Mouse (Mus musculus): ENCODE results near the gene Pdcd6ip. TPM values are rescaled to one million over a fixed set of nuclear protein-coding genes. Genes with fewer than 3 reads are reported as not detected.

Gene Pdcd6ip
- 34.8 and 36.8 TPM in 2 replicates for polyA plus RNA-seq (2015; fragmentation: Nextera tagmentation; extraction: Ambion mirVana)

DNA sequence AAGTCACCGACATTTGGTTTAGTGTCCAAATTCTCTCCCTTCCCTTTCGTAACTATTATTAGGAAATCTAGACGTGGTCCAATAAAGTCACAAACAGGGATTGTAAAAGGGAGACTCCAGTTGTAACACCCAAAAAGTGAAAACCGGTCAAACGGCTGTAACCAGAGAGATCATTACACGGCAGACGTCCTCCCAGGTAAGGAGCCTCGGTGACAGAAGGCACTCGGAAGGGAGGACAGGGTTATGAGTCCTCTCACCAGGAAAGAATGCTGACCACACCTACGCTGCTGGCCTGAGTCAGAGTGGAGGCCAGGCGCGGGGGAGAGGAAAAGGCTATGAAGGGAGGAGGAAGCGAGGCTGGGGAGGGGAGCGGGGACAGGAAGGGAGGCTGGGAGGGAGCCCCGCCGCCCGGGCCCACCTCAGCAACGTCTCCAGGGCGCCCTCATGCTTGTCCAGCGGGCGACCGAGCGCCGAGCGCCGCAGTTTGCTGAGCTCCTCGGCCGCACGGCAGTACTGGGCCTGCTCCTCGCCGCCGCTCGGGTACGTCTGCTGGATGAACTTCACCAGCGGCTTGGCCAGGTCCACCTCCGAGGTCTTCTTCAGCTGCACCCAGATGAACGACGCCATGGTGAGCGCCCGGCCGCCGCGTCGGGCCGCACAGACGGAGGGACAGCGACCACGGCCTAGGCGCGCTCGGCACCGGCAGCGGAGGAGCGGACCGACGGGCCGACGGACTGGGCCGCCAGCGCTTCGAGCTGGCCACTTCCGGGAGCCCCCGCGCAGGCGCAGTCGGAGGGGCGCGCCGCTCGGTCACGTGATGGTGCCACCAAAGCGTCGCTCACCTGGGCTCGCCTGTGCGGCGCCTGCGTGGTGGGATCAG lies at the start of gene Pdcd6ip:
Gene Pdcd6ip (minus strand): TSS at position 779 of the 880 bp plus-strand sequence.
- peak within 1 kb of the TSS; percentile 80 for H3K27ac ChIP-seq
- H3K9ac ChIP-seq, result peak within 1 kb of the TSS; percentile 92
- no peaks in the 10 kb centered on the region for H3K27me3 ChIP-seq (replicated peaks)
- H3K4me1 ChIP-seq, result peaks cover 32% of the 10 kb centered on the region
- no peaks in the 10 kb centered on the region for H3K9me3 ChIP-seq
- H3K4me2 ChIP-seq, result peak within 1 kb of the TSS; percentile 76
- WGBS, result 2% methylated on average over 70 of the region's 77 CpGs
- peak; percentile 94 for ATAC-seq (replicated peaks)
- H3K36me3 ChIP-seq (replicated peaks), result no peaks in the 10 kb centered on the region
- H3K4me3 ChIP-seq, result peak within 1 kb of the TSS; percentile 88

DNA sequence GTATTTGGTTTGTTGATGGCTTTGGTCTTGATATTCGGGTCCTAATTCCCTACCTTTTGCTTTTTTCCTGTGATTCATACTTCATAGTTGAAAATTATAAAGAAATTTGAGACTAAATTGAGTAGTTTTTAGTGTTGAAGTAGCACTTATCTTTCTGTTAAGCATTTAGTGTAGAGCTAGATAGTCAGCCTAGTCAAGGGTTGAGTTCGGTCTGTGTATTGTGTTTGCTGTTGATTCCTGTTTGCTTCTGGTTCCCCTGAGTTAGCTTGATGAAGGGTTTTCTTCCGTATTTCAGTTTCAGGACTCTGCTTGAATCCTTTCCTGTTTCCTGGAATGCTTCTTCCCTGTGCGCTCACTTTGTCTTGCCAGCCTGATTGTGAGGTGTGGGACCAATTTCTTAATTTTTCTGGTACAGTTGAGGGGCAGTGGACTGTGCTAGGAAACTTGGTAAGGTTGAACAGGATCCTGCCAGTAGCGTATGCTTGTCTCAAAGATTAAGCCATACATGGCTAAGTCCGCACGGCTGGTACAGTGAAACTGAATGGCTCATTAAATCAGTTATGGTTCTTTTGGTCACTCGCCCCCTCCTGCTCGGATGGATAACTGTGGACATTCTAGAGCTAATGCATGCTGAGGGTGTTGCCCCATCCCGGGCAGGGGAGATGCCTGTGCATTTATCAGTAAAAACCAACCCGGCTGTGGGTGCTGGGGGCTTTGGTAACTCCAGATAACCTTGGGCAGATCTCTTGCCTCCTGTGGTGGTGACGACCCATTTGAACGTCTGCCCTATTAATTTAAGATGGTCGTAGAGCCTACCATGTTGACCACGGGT lies 48.0 kb upstream of the Pdcd6ip start:
- H3K9me3 ChIP-seq, result no peaks in the 10 kb centered on the region
- no peak overlapping the region for H3K27ac ChIP-seq
- no peak overlapping the region for H3K4me3 ChIP-seq
- H3K4me2 ChIP-seq, result no peak overlapping the region
- H3K9ac ChIP-seq, result no peak overlapping the region
- ATAC-seq (replicated peaks), result no peak
- H3K36me3 ChIP-seq (replicated peaks), result no peaks in the 10 kb centered on the region
- H3K4me1 ChIP-seq, result no peaks in the 10 kb centered on the region
- 87% methylated on average over 15 of the region's 15 CpGs for WGBS
- no peaks in the 10 kb centered on the region for H3K27me3 ChIP-seq (replicated peaks)

DNA sequence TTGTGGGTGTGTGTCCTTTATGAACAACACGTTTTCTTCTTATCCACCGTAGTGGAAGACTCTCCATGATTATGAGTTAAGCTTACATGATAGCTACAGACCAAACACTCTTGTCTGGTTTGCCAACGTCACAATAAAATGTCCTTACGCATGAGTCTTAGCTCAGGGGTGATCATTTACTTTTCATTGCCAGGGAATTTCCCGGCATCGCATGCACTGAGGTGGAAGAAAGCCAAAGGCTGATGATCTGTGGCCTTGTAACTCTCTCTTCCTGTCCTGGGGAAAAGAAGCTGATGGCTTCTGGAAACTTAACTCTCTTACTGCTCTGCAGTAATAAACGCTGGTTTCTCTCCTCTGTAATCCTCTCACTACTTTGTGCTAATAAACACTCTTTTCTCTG lies 41.3 kb upstream of the Pdcd6ip start:
- Histone ChIP-seq H3K9me3 (no peaks in the 10 kb centered on the region), H3K9ac (no peak overlapping the region), H3K27me3 (replicated peaks) (no peaks in the 10 kb centered on the region), H3K4me3 (no peak overlapping the region), H3K4me2 (no peak overlapping the region), H3K4me1 (no peaks in the 10 kb centered on the region), H3K27ac (no peak overlapping the region), H3K36me3 (replicated peaks) (no peaks in the 10 kb centered on the region)
- no peak for ATAC-seq (replicated peaks)
- whole genome bisulfite sequencing, result 82% methylated on average over 7 of the region's 7 CpGs

DNA sequence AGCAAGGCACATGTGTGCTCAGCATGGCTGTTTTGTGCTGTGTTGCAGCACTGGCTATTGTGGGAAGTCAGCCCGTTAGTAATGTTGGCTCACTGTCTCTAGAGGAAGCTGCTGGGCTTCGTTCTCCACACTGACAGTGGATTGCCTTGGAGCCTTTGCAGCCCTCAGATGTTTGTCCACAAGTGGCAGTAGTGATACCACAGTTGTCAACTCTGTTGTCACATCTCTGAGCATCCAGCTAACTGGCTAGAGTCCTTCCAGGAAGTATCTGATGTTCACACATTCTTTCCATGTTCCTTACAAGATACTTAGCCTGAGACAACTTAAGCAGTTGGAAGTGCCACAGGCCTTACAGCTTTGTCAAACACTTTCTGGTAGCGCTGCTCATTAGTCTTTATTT lies 35.2 kb upstream of the Pdcd6ip start:
- ATAC-seq (replicated peaks), result no peak
- Histone ChIP-seq H3K4me2 (no peak overlapping the region), H3K36me3 (replicated peaks) (no peaks in the 10 kb centered on the region), H3K4me3 (no peak overlapping the region), H3K4me1 (peaks cover 17% of the 10 kb centered on the region), H3K27me3 (replicated peaks) (no peaks in the 10 kb centered on the region), H3K9ac (no peak overlapping the region), H3K9me3 (no peaks in the 10 kb centered on the region), H3K27ac (no peak overlapping the region)
- WGBS, result 49% methylated on average over 3 of the region's 3 CpGs

DNA sequence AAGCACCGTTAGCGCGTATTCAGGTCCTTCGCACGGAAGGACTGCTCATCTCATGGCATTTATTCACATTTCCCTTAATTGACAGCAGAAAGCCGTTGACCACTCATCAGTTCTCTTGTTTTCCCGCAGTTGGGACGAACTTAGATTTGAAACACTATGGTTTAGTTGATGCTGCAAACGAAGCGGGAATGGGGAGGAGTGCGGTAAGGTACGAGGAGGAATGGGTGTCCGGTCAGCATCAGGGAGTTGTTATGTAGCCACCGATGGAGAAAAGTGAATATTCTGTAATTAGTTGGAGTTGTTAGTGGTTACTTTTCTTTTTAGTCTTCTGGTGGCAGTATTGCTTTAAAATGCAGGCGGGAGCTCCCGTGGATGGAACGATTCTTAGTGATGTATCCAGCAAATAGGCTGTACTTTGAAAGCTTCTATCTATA lies 34.3 kb upstream of the Pdcd6ip start:
- Histone ChIP-seq H3K27ac (no peak overlapping the region), H3K4me1 (peaks cover 17% of the 10 kb centered on the region), H3K4me2 (peak overlapping the region; percentile 99), H3K9me3 (no peaks in the 10 kb centered on the region), H3K4me3 (peak overlapping the region; percentile 99), H3K9ac (peak overlapping the region; percentile 56; the same call in 1 of the 2 replicates), H3K27me3 (replicated peaks) (no peaks in the 10 kb centered on the region), H3K36me3 (replicated peaks) (no peaks in the 10 kb centered on the region)
- WGBS, result 4% methylated on average over 17 of the region's 17 CpGs
- no peak for ATAC-seq (replicated peaks)

DNA sequence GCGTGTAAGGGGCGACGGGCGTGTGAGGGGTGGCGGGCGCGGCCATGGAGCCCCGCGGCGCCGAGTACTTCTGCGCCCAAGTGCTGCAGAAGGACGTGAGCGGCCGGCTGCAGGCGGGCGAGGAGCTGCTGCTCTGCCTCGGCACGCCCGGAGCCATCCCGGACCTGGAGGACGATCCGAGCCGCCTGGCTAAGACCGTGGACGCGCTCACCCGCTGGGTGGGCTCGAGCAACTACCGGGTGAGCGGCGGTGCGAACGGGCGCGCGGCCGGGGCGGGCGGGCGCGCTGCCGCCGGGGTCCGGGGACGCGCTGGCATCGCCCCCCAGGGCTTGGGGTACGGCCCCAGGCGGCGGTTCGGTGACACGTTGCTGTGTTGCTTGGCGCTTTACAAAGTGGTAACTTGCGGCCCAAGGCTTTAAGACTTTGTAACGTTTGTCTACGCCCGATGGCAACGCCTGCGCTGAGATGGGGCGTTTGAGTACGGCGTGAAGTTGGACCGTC lies 33.6 kb upstream of the Pdcd6ip start:
- ATAC-seq (replicated peaks), result peak; percentile 77
- under 1% methylated on average over 41 of the region's 64 CpGs for WGBS

DNA sequence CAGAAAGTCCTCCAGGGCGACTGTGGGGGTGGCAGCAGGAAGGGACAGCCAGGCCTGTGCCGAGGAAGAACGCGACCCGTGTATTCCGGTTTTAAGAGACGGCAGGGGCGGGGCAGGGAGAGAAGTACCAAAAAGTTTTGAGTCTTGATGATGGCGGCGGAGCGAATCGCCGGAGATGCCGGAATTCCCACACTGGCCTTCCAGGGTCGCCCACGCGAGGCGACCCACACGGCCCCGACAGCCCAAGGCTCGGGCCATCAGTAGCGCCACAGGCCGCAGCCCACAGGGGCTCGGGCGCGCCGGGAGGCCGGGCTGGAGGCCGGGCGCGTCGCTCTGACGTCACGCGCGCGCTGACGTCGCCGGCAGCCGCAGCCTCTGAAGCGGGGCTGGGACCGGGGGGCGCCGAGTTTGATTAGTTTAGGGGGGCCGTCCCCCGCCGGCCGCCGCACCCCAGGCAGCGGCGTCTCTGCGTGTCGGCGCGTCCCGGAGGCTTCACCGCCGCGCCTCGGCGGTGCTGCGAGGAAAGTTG lies 33.1 kb upstream of the Pdcd6ip start, which contains the start of gene Clasp2:
Gene Clasp2 (plus strand): TSS at position 366 of the 529 bp plus-strand sequence.
- peaks cover 17% of the 10 kb centered on the region for H3K4me1 ChIP-seq
- no peaks in the 10 kb centered on the region for H3K9me3 ChIP-seq
- WGBS, result 0% methylated on average over 63 of the region's 63 CpGs
- peak within 1 kb of the TSS; percentile 56 for H3K9ac ChIP-seq
- peak within 1 kb of the TSS; percentile 99 for H3K4me3 ChIP-seq
- peak within 1 kb of the TSS; percentile 99 for H3K4me2 ChIP-seq
- no peaks in the 10 kb centered on the region for H3K36me3 ChIP-seq (replicated peaks)
- peak; percentile 96 for ATAC-seq (replicated peaks)
- H3K27me3 ChIP-seq (replicated peaks), result no peaks in the 10 kb centered on the region
- H3K27ac ChIP-seq, result peak within 1 kb of the TSS; percentile 65

More for the DNA sequence above, 33.6 kb upstream of the Pdcd6ip start:
- no peaks in the 10 kb centered on the region for H3K27me3 ChIP-seq (replicated peaks)
- peak overlapping the region; percentile 65 for H3K27ac ChIP-seq
- peak overlapping the region; percentile 99 for H3K4me3 ChIP-seq
- H3K4me1 ChIP-seq, result peaks cover 17% of the 10 kb centered on the region
- H3K4me2 ChIP-seq, result peak overlapping the region; percentile 99
- no peaks in the 10 kb centered on the region for H3K9me3 ChIP-seq
- no peaks in the 10 kb centered on the region for H3K36me3 ChIP-seq (replicated peaks)
- peak overlapping the region; percentile 56 for H3K9ac ChIP-seq

DNA sequence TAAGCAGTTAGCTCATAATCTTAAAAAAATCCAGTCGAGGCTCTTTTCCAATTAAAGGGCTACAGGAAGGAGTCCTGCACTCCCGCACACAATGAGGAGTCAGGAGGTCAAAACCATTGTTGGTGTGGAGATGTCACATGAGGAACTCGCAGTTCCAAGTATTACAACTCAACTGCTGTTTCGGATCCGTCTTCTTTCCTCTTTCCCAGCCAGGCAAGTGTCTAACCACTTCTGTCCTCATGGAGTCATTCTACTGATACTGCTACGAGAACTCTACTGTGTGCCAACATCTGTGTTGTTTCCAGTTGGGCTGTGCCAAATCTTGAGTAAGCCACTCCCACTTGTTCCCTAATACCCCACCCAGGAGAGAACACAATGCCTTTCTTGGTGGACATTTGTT lies 30.9 kb upstream of the Pdcd6ip start:
- no peaks in the 10 kb centered on the region for H3K36me3 ChIP-seq (replicated peaks)
- no peak overlapping the region for H3K4me3 ChIP-seq
- peaks cover 17% of the 10 kb centered on the region for H3K4me1 ChIP-seq
- WGBS, result 85% methylated on average over 6 of the region's 6 CpGs
- ATAC-seq (replicated peaks), result no peak
- H3K27me3 ChIP-seq (replicated peaks), result no peaks in the 10 kb centered on the region
- no peaks in the 10 kb centered on the region for H3K9me3 ChIP-seq
- H3K27ac ChIP-seq, result no peak overlapping the region
- no peak overlapping the region for H3K4me2 ChIP-seq
- H3K9ac ChIP-seq, result no peak overlapping the region

DNA sequence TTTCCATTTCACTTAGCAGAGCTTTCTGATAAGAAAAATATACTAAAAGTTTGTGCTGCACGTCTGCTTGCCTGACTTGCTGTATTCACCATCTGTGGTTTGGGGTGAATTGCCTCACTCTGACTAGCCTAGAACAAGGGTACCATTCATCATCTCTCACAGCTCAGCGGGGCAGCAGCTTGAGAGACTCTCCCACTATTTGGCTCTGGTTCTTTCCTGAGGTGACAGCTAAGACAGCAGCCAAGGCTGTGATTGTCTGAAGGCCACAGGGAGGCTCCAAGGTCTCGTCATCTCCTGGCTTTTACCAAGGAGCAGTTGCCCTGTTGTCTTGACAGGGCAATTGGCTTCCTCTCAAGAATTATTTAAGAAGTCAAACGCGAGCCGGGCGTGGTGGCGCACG lies 30.0 kb upstream of the Pdcd6ip start:
- no peak for ATAC-seq (replicated peaks)
- no peaks in the 10 kb centered on the region for H3K9me3 ChIP-seq

DNA sequence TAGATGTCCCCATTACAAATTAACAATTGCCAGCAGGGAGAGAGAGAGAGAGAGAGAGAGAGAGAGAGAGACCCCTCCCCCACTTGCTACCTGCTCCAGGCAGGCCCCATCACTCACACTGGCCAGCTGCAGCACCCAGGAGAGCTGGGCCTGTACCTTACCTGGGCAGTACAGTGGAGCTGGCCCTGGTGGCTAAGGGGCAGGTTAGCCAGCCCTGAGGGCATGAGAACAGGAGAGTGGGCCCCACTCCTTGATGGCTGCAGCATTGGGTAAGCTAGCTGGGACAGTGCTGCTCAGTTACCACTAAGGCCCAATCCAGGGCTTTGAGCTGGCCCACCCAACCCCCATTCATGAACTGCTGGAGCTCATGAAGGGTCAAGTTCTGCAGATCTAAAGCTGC lies 27.9 kb upstream of the Pdcd6ip start:
- Histone ChIP-seq H3K4me1 (peaks cover 6% of the 10 kb centered on the region), H3K27ac (no peak overlapping the region), H3K4me3 (no peak overlapping the region), H3K36me3 (replicated peaks) (no peaks in the 10 kb centered on the region), H3K9ac (no peak overlapping the region), H3K27me3 (replicated peaks) (no peaks in the 10 kb centered on the region), H3K9me3 (no peaks in the 10 kb centered on the region), H3K4me2 (no peak overlapping the region)
- no peak for ATAC-seq (replicated peaks)

More for the DNA sequence above, 30.0 kb upstream of the Pdcd6ip start:
- Histone ChIP-seq H3K36me3 (replicated peaks) (no peaks in the 10 kb centered on the region), H3K9ac (no peak overlapping the region), H3K4me2 (no peak overlapping the region), H3K4me3 (no peak overlapping the region), H3K27me3 (replicated peaks) (no peaks in the 10 kb centered on the region), H3K27ac (no peak overlapping the region), H3K4me1 (peaks cover 17% of the 10 kb centered on the region)
- WGBS, result 76% methylated on average over 9 of the region's 9 CpGs

DNA sequence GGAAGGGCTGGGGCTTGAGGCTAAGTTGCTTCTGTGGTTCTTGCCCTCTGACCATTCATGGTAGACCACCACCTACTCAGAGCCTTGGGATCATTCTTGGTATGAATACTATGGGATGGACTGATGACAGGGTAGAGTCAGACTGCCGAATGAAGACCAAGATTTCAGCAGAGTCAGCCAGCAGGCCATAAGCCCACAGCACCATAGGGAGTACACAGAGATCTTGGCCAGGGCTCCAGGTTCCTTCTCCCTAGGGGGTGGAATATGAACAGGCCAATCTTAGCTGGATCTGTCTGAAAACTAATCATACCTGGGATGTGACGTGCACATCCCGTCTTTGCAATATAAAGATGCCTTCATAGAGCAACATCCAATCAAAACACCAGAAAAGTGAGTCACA lies 23.5 kb upstream of the Pdcd6ip start:
- no peak overlapping the region for H3K27ac ChIP-seq
- H3K4me2 ChIP-seq, result no peak overlapping the region
- no peak overlapping the region for H3K4me3 ChIP-seq
- no peak overlapping the region for H3K9ac ChIP-seq
- no peak for ATAC-seq (replicated peaks)
- H3K9me3 ChIP-seq, result no peaks in the 10 kb centered on the region
- no peaks in the 10 kb centered on the region for H3K27me3 ChIP-seq (replicated peaks)
- 87% methylated on average over 3 of the region's 3 CpGs for WGBS
- no peaks in the 10 kb centered on the region for H3K36me3 ChIP-seq (replicated peaks)
- no peaks in the 10 kb centered on the region for H3K4me1 ChIP-seq
